Mouse (Mus musculus) kidney, adult 18-20 months (tissue): ENCODE measurements around the gene Syt1.

Source experiments
- DNase-seq: peaks from one replicate; pipeline ENCODE4 v3.0.0; 2021

Gene Syt1

GRCm38 (mm10) chr10:108638095-108638494, 372.7 kb downstream of the Syt1 start:
- no peak for DNase-seq

DNA sequence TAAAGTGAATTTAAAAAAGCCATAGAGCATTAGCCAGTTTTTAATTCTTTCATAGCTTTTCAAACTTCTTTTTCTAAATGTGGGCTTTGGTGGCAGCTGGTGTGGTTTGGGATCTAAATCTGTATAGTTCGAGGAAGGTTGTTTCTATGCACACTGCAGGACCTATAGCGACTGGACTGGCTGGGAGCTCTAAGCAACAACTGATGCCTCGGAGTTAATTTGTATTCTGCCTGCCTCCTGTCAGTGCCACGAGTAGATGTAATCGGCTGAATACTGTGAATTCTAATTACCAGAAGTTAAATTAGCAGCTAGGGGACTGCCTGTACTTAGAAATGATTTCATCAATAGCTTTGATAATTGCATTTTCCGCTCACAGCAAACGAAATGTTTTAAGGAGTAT, 374.7 kb downstream of the Syt1 start:
- DNase-seq, result no peak

DNA sequence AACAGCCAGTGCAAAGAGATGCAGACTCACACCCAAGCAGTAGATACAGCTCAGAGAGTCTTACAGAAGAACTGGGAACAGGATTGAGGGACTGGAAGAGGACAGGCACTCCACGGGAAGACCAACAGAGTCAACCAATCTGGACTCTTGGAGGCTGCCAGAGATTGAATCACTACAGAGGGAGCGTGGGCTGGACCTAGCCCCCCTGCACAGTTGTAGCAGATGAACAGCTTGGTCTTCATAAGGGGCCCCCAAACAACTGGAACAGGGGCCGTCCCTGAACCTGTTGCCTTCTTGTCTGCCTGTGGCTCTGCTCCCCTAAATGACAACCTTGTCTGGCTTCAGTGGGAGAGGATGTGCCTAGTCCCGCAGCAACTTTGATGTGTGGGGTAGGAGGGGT, 375.2 kb downstream of the Syt1 start:
- DNase-seq, result no peak

DNA sequence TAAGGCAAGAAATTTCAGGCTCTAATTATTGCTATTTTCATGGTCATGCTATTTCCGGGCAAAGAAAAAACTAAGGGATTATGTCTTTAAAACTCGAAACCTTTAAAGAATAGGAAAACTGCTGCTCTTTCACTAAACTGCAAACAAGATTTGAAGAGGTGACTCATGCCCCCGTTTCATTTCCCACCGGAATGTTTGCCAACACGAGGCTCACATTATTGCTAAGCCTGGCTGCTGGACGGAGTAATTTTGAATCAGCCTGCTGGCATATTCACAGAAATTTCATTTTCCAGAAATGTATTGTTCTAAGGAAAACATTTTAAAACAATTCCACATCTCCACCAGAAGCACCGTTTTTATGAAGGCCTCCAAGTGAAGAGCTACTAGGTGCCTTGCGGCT, 379.9 kb downstream of the Syt1 start:
- no peak for DNase-seq

DNA sequence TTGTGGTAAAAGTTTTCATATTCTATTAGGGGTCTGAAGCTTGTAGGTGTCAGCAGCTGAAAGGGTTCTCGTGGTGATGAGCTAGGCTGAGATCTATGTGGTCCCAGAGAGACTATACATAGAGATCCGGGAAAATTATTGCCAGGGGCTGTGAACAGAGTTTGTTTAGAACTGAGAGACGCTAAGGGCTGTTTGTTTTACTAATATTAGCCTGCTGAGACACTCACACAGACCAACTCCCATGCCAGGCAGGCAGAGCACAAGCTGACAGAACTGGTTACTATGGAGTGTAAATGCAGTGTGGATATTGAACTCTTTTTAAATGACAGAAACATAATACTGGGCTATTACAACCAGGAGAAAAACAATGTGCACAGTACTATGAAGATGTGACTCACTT, 384.4 kb downstream of the Syt1 start:
- no peak for DNase-seq

- no peak for DNase-seq
Observed at GRCm38 (mm10) chr10:108623002-108623401, 387.8 kb downstream of the Syt1 start.

- DNase-seq, result no peak
Observed at GRCm38 (mm10) chr10:108619861-108620260, 390.9 kb downstream of the Syt1 start.

GRCm38 (mm10) chr10:108619217-108619616, 391.6 kb downstream of the Syt1 start:
- no peak for DNase-seq

GRCm38 (mm10) chr10:108610057-108610644, 400.6 kb downstream of the Syt1 start:
- DNase-seq, result no peak

DNA sequence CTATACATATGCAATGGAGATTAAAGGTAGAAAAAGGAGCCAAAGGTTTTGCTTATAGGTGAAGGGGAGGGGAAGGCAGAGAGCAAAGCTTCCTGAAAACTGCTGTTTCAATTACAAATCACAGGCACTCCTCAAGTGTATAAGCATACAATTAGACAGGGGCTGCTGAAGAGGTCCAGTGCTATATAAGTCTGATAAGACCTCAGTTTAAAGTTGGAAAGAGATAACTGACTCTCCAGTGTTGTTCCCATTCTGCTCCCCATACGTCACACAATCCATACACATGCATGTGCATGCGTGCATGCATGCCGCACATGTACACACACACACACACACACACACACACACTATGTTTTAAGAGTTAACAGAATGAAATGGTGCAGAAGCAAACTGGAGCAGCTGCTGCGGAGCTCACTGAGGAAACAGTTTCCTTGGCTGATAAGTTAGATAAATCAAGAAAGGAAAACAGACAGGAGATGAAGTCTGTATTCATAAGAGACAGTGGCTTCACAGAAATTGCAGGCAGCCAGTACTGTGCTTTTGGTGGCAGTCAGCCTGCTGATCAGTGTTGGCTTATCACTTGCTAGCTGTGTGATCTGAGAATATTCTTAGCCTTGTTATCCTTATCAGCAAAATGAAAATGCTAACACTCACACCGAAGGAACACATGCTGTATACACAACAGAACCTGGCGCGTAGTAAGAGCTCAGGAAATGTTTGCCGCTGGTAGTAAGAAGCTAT, 408.9 kb downstream of the Syt1 start:
- DNase-seq, result no peak

DNA sequence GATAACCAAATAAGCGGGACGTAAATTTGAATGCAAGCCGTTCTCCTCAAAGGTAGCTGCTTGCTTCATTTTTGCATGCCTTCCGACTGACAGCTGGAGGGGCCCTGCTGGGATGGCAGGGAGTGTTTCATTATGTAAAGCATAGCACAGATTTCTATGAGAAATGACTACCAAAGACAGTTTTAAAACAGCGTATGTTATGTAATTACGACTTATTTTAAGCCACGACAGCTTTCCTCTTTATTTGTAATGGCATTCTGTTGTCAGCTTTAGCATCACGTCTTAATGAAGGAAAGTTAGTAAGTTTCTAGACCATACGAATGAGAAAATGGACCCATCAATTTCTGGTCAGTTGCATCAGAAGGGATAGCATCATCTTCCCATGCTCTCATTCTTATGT, 410.1 kb downstream of the Syt1 start:
- DNase-seq, result no peak

DNA sequence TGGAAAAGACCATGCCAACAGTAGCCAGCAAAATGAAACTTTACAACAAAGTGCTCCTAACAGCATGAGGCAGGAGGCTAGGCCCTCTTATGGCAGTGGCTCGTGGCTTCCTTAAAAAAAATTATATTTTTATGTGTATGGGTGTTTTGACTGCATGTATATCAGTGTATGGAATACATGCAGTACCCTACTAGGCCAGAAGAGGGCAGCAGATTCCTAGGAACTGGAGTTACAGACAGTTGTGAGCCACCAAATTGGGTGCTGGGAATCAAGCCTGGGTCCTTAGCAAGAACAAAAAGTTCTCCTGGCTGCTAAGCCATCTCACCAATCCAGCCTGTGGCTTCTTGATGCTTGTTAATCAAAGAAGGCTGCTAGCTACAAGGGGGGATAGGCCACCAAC, 413.4 kb downstream of the Syt1 start:
- DNase-seq, result no peak

GRCm38 (mm10) chr10:108596162-108596927, 414.4 kb downstream of the Syt1 start:
- no peak for DNase-seq

GRCm38 (mm10) chr10:108589355-108589754, 421.4 kb downstream of the Syt1 start:
- DNase-seq, result no peak

GRCm38 (mm10) chr10:108588924-108589323, 421.9 kb downstream of the Syt1 start:
- DNase-seq, result no peak

GRCm38 (mm10) chr10:108583694-108584093, 427.1 kb downstream of the Syt1 start:
- DNase-seq, result no peak

DNA sequence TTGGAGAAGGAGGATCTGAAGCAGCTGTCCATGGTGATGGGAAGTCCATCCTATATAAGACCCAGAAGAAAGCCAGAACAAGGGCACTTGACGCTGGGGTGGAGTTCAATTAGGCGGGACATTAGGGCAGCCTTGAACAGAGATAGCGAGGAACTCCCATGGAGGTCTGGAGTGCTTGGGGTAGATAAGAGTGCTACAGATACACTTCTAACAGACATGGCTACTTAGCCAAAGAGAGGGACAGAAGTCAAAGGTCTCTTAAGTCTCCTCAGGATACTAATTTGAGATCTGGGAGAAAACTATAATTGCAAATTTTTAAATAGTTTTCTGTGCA, 428.4 kb downstream of the Syt1 start:
- DNase-seq, result no peak

GRCm38 (mm10) chr10:108581555-108582396, 429.0 kb downstream of the Syt1 start:
- DNase-seq, result no peak

DNA sequence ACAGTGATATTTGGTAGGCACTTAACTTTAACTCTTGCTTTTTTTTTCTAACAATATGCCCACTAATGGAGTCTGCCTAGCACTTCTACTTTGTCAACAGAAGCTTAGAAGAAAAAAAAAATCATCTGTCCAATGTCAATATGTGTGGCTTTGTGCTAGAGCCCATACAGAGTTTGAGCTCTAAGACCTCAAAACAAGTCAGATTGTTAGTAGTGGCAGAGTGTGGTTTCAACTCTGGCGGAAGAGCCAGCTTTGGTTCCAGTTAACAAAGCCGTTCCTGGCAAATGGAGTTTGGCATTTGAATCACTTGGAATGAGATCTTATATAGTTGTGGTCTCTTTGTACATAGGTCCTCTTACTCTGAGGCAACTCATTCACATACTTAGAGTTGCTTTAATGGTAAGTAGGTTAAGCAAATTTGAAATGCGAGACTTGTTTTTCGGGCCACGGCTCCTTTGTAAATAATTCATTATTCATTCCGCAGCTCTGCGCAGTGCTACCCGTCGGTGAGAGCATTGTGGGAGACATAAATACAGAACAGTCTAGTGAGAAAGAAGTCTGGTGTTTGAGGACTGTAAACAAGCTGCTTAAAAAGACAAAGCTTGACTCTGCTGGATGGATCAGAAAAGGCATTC, 429.9 kb downstream of the Syt1 start:
- DNase-seq, result no peak

GRCm38 (mm10) chr10:108579396-108579795, 431.4 kb downstream of the Syt1 start:
- no peak for DNase-seq

GRCm38 (mm10) chr10:108577611-108578010, 433.2 kb downstream of the Syt1 start:
- DNase-seq, result no peak

DNA sequence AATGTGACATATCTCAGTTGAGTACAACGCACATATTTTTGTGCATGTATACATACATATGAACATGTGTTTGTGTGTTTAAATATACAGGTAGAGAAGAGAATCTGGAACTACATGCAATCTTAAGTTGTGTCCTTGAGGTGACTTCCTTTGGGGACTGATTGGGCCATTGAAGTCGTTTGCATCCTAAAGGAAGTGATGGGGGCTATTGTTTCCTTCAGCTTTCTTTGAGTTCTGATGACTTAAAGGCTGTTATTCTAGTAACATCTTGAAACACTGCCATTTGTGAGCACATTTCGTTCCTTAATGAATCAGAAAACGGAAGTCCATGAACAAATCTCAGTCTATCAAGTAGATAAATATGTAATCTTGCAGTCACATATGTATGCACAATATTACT, 438.0 kb downstream of the Syt1 start:
- DNase-seq, result no peak

DNA sequence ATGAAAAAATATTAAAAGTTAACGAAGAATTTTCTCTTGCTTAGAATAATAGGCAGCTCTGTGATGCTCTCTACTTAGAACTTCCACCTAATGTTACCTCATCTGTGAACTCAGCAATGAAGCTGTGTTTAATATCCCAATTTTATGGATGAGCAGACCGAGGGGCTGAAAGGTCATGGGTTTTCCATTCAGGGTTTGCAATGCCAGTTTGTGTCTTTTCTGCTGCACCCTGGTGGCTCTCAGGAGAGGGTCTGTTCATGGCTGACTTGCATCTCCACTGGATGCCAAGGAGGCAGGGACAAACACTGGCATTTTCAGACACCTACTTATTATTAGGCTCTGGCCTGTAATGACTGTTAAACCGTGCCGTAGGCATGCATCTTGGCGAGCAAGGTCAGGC, 439.7 kb downstream of the Syt1 start:
- DNase-seq, result no peak
